Mouse (Mus musculus) c-Kit-negative CD71-positive TER-119-positive erythroid progenitor cells, embryonic 14.5 days (primary cell): Measurements from ENCODE around the gene Decr2.
"Not testable (repeated sequence)": the region's sequence is repeated elsewhere in the genome, so short reads cannot be mapped to it uniquely, and the experiment has no call there.

Experiments used
- DNase-seq: peaks from one replicate; pipeline ENCODE4 v3.0.0-alpha.2; 2013; ENCODE audit warnings: low read depth, low spot score

Gene Decr2

GRCm38 (mm10) chr17:26089905-26090632, at the start of gene Decr2:
Gene Decr2, minus strand, starts transcription at chr17:26090337.
- peak; percentile 68 for DNase-seq

GRCm38 (mm10) chr17:26138901-26139381, 48.8 kb upstream of the Decr2 start:
- no peak for DNase-seq

- peak; percentile 88 for DNase-seq
These were observed 48.2 kb upstream of the Decr2 start, which contains the start of gene Axin1 for GRCm38 (mm10) chr17:26138239-26138836. Gene Axin1, plus strand, starts transcription at chr17:26138688.

GRCm38 (mm10) chr17:26137751-26138130, 47.6 kb upstream of the Decr2 start:
- DNase-seq = no peak

DNA sequence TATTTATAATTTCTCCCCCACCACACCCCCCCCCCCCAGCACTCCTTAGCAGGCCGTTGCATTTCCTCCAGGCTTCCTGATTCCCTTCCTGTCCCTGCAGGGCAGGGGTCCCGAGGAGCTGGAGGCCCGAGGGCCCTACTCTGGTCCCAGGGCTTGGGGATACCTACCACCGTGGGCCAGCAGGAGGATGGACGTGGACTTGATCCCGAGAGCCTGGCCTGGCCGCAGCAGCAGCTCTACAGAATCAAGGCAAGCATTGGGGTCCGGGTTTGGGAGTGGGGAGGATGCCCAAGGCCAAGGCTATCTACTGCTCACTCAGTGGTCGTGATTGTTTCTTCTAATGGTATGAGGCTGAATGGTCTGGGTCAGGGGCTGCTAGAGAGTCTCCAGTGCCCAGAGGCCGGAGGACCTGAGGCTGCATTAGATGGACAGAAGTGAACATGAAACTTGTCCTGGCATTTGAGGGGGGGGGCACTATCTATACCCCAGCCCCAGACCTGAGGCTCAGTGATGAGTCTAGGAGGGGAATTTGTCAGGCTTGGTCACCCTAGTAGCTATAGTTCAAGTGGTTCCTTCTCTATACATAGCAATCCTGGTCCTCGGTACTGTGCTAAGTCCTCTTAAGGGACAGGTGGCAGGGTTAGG, 47.1 kb upstream of the Decr2 start:
- no peak for DNase-seq

DNA sequence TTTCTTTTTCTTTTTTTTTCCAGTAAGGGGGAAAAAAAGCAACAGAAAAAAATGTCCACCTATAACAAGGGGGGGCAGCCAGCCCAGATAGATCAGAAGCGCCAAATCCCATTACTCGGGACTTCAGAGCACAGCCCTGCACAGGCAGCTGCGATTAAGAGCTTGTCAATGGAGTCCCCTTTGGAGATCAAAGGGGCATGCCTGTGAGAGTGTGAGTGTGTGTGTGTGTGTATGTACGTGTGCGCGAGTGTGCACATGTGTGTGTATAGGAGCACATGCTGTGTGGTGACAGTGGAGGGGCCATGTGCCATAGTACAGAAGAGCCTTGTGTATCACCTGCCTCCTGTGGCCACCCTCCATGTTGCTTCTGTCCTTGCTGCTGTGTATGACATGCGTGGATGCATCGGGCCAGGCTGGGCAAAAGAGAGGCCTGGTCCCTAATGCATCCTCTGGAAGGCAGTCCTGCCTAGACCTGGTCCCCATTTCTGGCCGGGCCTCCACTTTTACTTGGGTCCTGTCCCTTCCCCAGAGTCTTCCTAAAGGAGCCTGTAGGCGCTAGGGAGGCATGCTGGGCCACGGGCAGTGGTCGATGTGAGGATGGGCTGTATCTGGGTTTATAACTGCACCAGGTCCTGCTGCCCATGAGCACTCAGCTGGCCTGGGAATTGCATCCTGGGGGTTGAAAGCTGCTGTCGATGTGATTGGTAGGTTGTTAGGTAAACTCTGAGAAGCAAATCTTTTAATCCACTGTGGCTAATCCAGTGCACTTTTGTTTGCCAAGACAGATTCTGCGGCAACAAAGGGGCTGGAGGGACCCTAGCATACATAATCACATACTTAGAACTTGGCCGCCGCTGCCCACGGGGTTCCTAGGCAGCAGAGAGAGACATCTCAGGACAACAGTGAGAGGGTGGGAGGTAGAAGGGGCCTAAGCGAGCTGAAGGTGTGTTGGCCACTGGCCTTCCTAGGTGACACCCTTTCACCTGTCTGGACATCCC, 42.0 kb upstream of the Decr2 start:
- DNase-seq = no peak

DNA sequence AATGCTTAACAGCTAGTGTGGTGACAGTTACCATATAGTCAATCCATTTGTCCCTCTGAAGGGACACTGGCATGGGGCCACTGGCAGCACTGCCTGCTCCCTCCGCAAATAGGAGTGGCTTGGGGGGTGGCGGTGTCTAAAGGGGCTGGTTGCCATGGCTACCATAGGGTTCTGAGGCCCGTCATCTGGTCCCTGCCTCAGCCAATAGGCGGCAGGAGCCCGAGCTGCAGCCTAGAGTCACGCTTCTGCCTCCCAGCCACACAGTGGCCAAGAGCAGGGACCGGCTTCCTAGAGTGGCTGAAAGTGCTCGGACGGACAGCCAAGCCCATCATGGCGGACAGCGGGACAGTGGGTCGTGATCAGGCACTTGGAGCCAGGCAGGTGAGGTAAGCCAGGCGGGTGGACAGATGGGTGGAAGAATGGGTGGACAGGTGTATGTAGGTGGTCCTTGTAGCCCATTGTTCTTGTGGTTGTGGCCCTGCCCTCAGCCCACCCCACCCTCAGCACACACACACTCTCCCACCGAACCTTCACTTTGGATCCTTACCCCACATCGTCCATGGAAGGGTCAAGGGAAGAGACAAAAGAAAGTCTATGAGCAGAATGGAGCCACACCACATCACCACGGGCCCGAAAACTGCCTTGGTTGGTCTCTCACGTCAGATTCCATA, 41.1 kb upstream of the Decr2 start:
- no peak for DNase-seq

DNA sequence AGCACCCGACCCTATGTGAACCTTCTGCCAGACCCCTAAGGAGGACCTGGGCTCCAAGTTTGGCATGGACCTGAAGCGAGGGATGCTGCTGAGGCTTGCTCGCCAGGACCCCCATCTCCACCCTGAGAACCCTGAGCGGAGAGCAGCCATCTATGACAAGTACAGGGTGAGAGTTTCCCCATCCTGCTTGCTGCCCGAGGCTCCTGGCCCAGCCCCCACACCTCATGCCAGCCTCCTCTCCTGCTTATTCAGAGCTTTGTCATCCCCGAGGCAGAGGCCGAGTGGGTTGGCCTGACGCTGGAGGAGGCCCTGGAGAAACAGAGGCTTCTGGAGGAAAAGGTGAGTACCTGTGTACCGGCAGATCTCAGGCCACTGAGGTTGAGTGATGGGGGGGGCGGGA, 35.1 kb upstream of the Decr2 start:
- no peak for DNase-seq

- DNase-seq = no peak
These were observed 34.4 kb upstream of the Decr2 start for GRCm38 (mm10) chr17:26124560-26124959.

DNA sequence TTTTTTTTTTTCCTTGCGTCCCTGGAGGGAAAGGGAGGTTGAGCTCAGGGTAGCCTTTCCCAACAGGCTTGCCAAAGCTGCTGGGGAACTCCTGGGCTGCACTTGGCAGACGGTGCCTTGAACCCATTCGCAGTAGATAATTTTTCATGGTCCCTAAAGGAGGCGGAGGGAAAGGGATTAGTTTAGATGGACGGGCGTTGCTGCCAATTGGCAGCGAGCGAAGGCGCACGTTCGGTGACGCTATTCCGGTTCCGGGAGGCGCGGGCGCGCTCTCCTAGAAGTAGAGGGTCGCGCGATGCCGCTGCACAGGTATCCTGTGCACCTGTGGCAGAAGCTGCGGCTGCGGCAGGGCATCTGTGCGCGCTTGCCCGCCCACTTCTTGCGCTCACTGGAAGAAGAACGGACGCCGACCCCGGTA, 33.1 kb upstream of the Decr2 start, which contains the start of gene Mrpl28:
Gene Mrpl28 (plus strand): TSS at position 234 of the 418 bp plus-strand sequence.
- DNase-seq = peak; percentile 80

- DNase-seq = no peak
These were observed 32.4 kb upstream of the Decr2 start for GRCm38 (mm10) chr17:26122431-26123140.

DNA sequence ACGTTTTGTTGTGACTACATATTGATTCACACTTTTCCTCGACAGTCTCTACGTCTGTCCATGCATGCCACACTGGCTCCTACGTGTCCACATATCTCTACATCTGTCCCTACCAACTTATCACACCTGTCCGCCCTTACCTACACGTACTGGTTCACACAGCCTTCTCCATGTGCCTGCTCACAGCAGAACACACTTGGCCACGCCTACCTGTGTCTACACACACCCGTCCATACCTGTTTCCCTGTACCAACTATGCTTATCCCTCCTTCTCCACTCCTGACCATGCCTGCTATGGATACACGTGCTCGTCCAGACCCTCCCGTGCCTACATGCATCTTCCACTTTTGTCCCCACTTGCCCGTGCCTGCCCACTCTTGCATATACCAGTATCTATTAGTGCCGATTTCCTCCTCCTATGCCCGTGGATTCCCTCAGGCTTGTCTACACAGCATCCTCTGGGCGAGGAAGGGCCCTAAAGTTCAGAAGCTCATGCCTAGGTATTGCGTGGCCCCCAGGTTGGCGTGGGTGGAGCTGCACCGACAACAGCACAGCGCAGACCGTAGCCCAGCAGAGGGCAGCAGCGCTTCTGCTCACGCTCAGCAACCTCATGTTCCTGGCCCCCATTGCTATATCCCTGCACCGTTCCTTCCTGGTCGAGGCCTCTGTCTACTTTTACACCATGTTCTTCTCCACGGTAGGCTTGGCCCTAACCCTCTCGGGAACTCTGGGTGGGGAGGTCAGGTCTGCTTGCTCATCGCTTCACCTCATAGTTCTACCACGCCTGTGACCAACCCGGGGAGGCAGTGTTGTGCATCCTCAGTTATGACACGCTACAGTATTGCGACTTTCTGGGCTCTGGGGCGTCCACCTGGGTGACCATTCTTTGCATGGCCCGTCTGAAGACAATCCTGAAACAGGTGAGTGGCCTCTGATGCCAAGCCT, 29.9 kb upstream of the Decr2 start:
- no peak for DNase-seq

DNA sequence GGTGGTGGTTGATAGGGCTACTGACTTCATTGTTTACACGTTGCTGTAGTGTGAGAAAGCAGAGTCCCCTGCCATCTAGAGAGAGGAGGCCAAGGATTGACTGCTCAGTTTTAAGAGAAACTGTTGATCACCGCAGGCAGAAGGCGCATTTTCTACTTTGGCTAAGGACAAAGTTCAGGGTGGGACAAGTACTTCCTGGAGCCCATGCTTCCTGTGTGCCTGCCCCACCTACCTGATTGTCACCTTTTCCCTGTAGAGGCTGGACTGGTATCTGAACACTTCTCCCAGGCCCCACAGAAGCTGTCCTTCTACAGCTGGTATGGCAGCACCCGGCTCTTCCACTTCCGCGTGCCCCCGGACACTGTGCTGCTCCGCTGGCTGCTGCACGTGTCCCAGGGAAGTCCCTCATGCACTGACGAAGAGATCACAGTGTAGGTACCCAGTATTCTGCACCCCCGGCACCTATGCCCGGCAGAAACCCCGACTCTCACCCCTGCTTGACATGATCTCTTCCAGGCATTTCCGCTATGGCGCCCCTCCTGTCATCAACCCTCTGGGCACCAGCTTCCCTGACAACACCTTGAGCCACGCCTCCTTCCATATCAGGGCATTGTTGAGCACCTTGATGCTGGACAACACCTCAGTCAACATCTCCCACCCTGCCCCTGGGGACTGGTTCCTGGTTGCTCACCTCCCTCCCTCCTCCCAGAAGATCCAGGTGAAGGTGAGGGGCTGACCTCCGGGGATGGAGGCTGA, 26.5 kb upstream of the Decr2 start:
- DNase-seq = no peak

DNA sequence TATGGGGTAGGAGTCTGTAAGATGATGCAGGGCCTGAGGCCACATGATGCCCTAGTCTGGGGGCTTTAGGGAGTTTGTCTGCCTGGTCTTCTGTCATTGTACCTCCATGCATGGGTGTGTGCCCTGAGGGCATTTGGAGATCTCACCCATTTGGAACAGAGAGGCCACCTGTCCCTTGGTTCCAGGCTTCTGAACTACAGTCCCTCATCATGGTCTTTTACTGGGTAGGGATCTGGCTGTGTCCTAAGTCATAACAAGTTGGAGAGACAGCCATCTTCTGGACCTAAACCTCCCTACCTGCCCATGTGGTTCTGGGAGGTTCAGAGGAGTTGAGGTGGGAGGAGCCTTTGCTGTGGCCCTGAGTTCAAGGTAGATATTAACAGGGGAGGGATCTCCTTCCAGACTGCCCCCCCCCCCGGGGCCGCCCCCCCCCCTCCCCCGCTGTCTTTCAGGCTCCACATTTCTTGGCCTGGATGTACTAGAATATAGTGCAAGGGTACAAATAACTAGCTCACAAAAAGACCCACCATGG, 25.9 kb upstream of the Decr2 start:
- DNase-seq = no peak

DNA sequence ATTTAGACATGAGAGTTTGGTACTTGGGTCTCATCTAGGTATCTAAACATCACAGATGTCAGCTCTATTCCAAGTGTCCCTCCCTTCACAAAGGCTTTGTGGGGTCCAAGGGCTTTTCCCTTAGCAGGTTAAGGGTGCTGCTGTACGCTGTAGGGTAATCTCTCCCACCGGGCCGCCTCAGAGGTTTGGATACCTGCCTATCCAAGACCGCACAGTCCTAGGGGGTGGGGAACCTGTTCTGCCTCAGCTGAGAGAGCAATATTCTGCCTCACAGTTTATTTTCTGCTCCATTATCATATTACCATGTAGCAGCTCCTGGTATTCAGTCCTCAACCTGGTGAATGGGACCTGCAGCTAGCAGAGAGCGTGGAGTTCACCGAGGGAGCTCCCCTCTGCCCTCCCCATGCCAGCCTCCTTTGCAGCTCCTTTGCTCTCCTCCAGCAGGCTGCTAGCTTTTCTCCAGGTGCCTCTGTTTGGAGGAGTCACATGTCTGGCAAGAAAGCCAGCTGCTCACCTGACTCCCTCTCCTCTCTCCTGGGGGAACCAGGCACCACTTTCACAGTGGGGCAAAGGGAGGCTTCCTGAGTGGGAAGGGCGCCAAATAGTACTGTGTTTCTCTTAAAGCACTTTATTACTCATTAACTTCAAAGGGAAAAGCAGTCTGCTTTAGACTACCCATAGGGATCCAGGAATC, 25.2 kb upstream of the Decr2 start:
- DNase-seq = no peak

DNA sequence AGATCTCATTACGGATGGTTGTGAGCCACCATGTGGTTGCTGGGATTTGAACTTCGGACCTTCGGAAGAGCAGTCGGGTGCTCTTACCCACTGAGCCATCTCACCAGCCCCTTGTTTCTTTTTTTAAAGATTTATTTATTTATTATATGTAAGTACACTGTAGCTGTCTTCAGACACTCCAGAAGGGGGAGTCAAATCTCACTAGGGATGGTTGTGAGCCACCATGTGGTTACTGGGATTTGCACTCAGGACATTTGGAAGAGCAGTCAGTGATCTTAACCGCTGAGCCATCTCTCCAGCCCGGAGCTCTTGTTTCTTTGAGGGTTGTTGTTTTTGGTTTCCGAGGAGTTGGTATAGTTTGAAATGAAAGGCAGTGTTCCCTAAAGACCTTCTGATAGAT, 24.3 kb upstream of the Decr2 start:
- not testable (repeated sequence) for DNase-seq

GRCm38 (mm10) chr17:26114061-26114460, 23.9 kb upstream of the Decr2 start:
- no peak for DNase-seq
